Mouse (Mus musculus): ENCODE measurements around the gene Sox14. TPM values are rescaled to one million over a fixed set of nuclear protein-coding genes. Genes with fewer than 3 reads are reported as not detected.

Gene Sox14
- polyA plus RNA-seq, 1 experiment from 2014 or later = 0.71 TPM

GRCm38 (mm10) chr9:99836707-99837106, 39.3 kb downstream of the Sox14 start:
- Histone ChIP-seq H3K36me3 (no peaks in the 10 kb centered on the region), H3K27me3 (ENCODE audit: low read depth, poor library complexity, severe bottlenecking) (no peaks in the 10 kb centered on the region), H3K9me3 (replicated peaks) (no peaks in the 10 kb centered on the region), H3K4me3 (no peak overlapping the region), H3K4me1 (no peaks in the 10 kb centered on the region), H3K27ac (no peak overlapping the region)
- DNase-seq (ENCODE audit: low spot score) = no peak
- 94% methylated on average over 12 of the region's 12 CpGs for WGBS

GRCm38 (mm10) chr9:99835624-99836430, 40.1 kb downstream of the Sox14 start:
- H3K4me3 ChIP-seq = no peak overlapping the region
- DNase-seq (ENCODE audit: low spot score) = no peak
- no peaks in the 10 kb centered on the region for H3K27me3 ChIP-seq (ENCODE audit: low read depth, poor library complexity, severe bottlenecking)
- H3K9me3 ChIP-seq (replicated peaks) = no peaks in the 10 kb centered on the region
- no peaks in the 10 kb centered on the region for H3K4me1 ChIP-seq
- no peaks in the 10 kb centered on the region for H3K36me3 ChIP-seq
- 72% methylated on average over 11 of the region's 11 CpGs for WGBS
- no peak overlapping the region for H3K27ac ChIP-seq

Other genes with a start within 250 kb of the Sox14 start
- gene Dzip1l, start 246.7 kb downstream of the Sox14 start, polyA plus RNA-seq (2016; fragmentation: Nextera tagmentation; extraction: Ambion mirVana) = 29.9 and 30.1 TPM in 2 replicates
- not detected in 2 replicates for gene Cldn18, start 158.9 kb downstream of the Sox14 start, polyA plus RNA-seq (2016; fragmentation: Nextera tagmentation; extraction: Ambion mirVana)

Measured in limb, embryonic 10.5 days (tissue).